Mouse (Mus musculus): ENCODE data around the gene Tnfaip8l2. TPM values are rescaled to one million over a fixed set of nuclear protein-coding genes. Genes with fewer than 3 reads are reported as not detected.
A peak's percentile ranks its signal among the peaks of the same experiment; 100 is the strongest.
"Not testable (repeated sequence)": the region's sequence is repeated elsewhere in the genome, so short reads cannot be mapped to it uniquely, and the experiment has no call there.

The Tnfaip8l2 gene
- polyA plus RNA-seq, 1 experiment from 2014 or later, result 6.5 TPM

GRCm38 (mm10) chr3:95141474-95141873 lies 686 bp downstream of the Tnfaip8l2 start:
- Histone ChIP-seq H3K4me1 (ENCODE audit: control insufficient read depth, insufficient read depth, low read length) (no peaks in the 10 kb centered on the region), H3K9ac (ENCODE audit: low read length) (no peak overlapping the region), H3K36me3 (ENCODE audit: control insufficient read depth, insufficient read depth, low read length) (0 out of 2 replicates have a peak, but pooled peaks cover 6% of the 10 kb centered on the region), H3K27ac (ENCODE audit: low read length) (peak overlapping the region; percentile 33; the same call in 1 of the 2 replicates), H3K27me3 (ENCODE audit: control insufficient read depth, insufficient read depth, low read length) (no peaks in the 10 kb centered on the region), H3K4me3 (replicated peaks; ENCODE audit: low read length) (peak overlapping the region; percentile 19; the same call in 1 of the 2 replicates), H3K9me3 (replicated peaks; ENCODE audit: control insufficient read depth, low read length) (no peaks in the 10 kb centered on the region), H3K4me2 (ENCODE audit: low read depth, low read length) (no peak overlapping the region)
- 90% methylated on average over 9 of the region's 9 CpGs for WGBS
- no peak for ATAC-seq (ENCODE audit: insufficient read depth, low FRiP score)

- no peaks in the 10 kb centered on the region for H3K9me3 ChIP-seq (replicated peaks; ENCODE audit: control insufficient read depth, low read length)
- no peaks in the 10 kb centered on the region; the same call in 1 of the 2 replicates for H3K4me1 ChIP-seq (ENCODE audit: control insufficient read depth, insufficient read depth, low read length)
- H3K36me3 ChIP-seq (ENCODE audit: control insufficient read depth, insufficient read depth, low read length), result 0 out of 2 replicates have a peak, but pooled peaks cover 6% of the 10 kb centered on the region
- WGBS, result 81% methylated on average over 6 of the region's 6 CpGs
- H3K27ac ChIP-seq (ENCODE audit: low read length), result no peak overlapping the region
- 0 out of 2 replicates have a peak overlapping the region, but pooled peaks have one; percentile 2 for H3K4me3 ChIP-seq (replicated peaks; ENCODE audit: low read length)
- H3K27me3 ChIP-seq (ENCODE audit: control insufficient read depth, insufficient read depth, low read length), result no peaks in the 10 kb centered on the region
- H3K4me2 ChIP-seq (ENCODE audit: low read depth, low read length), result no peak overlapping the region
- no peak for ATAC-seq (ENCODE audit: insufficient read depth, low FRiP score)
- no peak overlapping the region for H3K9ac ChIP-seq (ENCODE audit: low read length)
Observed at GRCm38 (mm10) chr3:95140795-95141194, 1.4 kb downstream of the Tnfaip8l2 start.

GRCm38 (mm10) chr3:95140289-95140595 lies 1.9 kb downstream of the Tnfaip8l2 start:
- WGBS, result 65% methylated on average over 18 of the region's 18 CpGs
- no peak overlapping the region for H3K9ac ChIP-seq (ENCODE audit: low read length)
- no peaks in the 10 kb centered on the region for H3K27me3 ChIP-seq (ENCODE audit: control insufficient read depth, insufficient read depth, low read length)
- H3K4me3 ChIP-seq (replicated peaks; ENCODE audit: low read length), result no peak overlapping the region
- ATAC-seq (ENCODE audit: insufficient read depth, low FRiP score), result no peak
- H3K4me2 ChIP-seq (ENCODE audit: low read depth, low read length), result no peak overlapping the region
- peaks cover 1% of the 10 kb centered on the region; the same call in 1 of the 2 replicates for H3K4me1 ChIP-seq (ENCODE audit: control insufficient read depth, insufficient read depth, low read length)
- no peaks in the 10 kb centered on the region for H3K9me3 ChIP-seq (replicated peaks; ENCODE audit: control insufficient read depth, low read length)
- H3K36me3 ChIP-seq (ENCODE audit: control insufficient read depth, insufficient read depth, low read length), result 0 out of 2 replicates have a peak, but pooled peaks cover 6% of the 10 kb centered on the region
- no peak overlapping the region for H3K27ac ChIP-seq (ENCODE audit: low read length)

GRCm38 (mm10) chr3:95139586-95140288 lies 2.4 kb downstream of the Tnfaip8l2 start:
- no peak overlapping the region for H3K4me3 ChIP-seq (replicated peaks; ENCODE audit: low read length)
- H3K4me2 ChIP-seq (ENCODE audit: low read depth, low read length), result no peak overlapping the region
- H3K36me3 ChIP-seq (ENCODE audit: control insufficient read depth, insufficient read depth, low read length), result 0 out of 2 replicates have a peak, but pooled peaks cover 6% of the 10 kb centered on the region
- 65% methylated on average over 25 of the region's 25 CpGs for WGBS
- no peak overlapping the region for H3K27ac ChIP-seq (ENCODE audit: low read length)
- H3K4me1 ChIP-seq (ENCODE audit: control insufficient read depth, insufficient read depth, low read length), result peaks cover 6% of the 10 kb centered on the region; the same call in 1 of the 2 replicates
- ATAC-seq (ENCODE audit: insufficient read depth, low FRiP score), result no peak
- no peak overlapping the region for H3K9ac ChIP-seq (ENCODE audit: low read length)
- H3K27me3 ChIP-seq (ENCODE audit: control insufficient read depth, insufficient read depth, low read length), result no peaks in the 10 kb centered on the region
- H3K9me3 ChIP-seq (replicated peaks; ENCODE audit: control insufficient read depth, low read length), result no peaks in the 10 kb centered on the region

DNA sequence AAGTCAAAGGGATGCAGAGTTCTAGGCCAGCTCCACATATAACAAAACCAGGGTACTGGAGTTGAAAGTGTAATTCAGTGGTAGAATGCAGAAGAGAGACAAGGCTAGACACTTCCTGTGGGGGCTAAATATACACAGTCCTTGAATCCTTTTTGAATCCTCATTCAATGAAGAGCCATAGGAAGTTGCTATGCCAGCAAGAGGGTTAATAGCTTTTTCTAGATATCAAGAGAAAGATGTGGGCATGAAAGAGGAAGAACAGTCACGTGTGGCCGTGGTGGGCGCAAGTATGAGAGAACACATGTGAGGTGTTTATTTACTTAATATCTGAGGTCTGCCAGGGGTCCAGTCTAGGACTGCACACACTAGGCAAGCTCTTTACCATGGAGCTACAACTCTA lies 5.8 kb downstream of the Tnfaip8l2 start:
- 84% methylated on average over 3 of the region's 3 CpGs for WGBS
- peaks cover 12% of the 10 kb centered on the region for H3K4me1 ChIP-seq (ENCODE audit: control insufficient read depth, insufficient read depth, low read length)
- no peaks in the 10 kb centered on the region for H3K9me3 ChIP-seq (replicated peaks; ENCODE audit: control insufficient read depth, low read length)
- H3K4me2 ChIP-seq (ENCODE audit: low read depth, low read length), result no peak overlapping the region
- no peak overlapping the region for H3K27ac ChIP-seq (ENCODE audit: low read length)
- ATAC-seq (ENCODE audit: insufficient read depth, low FRiP score), result no peak
- no peak overlapping the region for H3K9ac ChIP-seq (ENCODE audit: low read length)
- no peak overlapping the region for H3K4me3 ChIP-seq (replicated peaks; ENCODE audit: low read length)
- 0 out of 2 replicates have a peak, but pooled peaks cover 6% of the 10 kb centered on the region for H3K36me3 ChIP-seq (ENCODE audit: control insufficient read depth, insufficient read depth, low read length)
- no peaks in the 10 kb centered on the region for H3K27me3 ChIP-seq (ENCODE audit: control insufficient read depth, insufficient read depth, low read length)

- H3K36me3 ChIP-seq (ENCODE audit: control insufficient read depth, insufficient read depth, low read length), result 0 out of 2 replicates have a peak, but pooled peaks cover 6% of the 10 kb centered on the region
- no peak for ATAC-seq (ENCODE audit: insufficient read depth, low FRiP score)
- no peaks in the 10 kb centered on the region for H3K9me3 ChIP-seq (replicated peaks; ENCODE audit: control insufficient read depth, low read length)
- peak overlapping the region; percentile 39; the same call in 1 of the 2 replicates for H3K9ac ChIP-seq (ENCODE audit: low read length)
- WGBS, result 74% methylated on average over 7 of the region's 7 CpGs
- peaks cover 12% of the 10 kb centered on the region for H3K4me1 ChIP-seq (ENCODE audit: control insufficient read depth, insufficient read depth, low read length)
- H3K27ac ChIP-seq (ENCODE audit: low read length), result peak overlapping the region; percentile 49
- no peaks in the 10 kb centered on the region for H3K27me3 ChIP-seq (ENCODE audit: control insufficient read depth, insufficient read depth, low read length)
- peak overlapping the region; percentile 57 for H3K4me2 ChIP-seq (ENCODE audit: low read depth, low read length)
- H3K4me3 ChIP-seq (replicated peaks; ENCODE audit: low read length), result peak overlapping the region; percentile 41
Observed at GRCm38 (mm10) chr3:95135433-95136052, 6.6 kb downstream of the Tnfaip8l2 start.

DNA sequence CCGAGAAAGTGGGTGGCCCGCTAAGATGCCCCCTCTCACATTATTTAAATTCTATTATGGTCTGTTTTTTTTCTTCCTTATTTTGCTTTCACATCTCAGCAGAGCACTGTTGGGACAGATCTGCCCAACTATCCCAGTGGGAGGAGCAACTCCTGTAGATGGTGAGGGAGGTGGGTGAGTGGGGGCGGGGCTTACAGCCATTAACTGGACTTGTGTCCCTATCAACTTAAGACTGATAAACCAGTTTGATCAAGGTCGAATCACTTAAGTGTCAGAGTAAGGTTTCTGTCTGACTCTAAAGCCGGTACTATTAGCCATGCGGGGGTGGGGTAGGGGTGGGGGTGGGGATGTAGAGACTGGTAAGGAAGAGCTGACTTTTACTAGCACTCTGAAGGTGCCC lies 7.1 kb downstream of the Tnfaip8l2 start:
- ATAC-seq (ENCODE audit: insufficient read depth, low FRiP score), result peak; percentile 53; the same call in 1 of the 2 replicates
- H3K4me3 ChIP-seq (replicated peaks; ENCODE audit: low read length), result peak overlapping the region; percentile 41
- peak overlapping the region; percentile 57 for H3K4me2 ChIP-seq (ENCODE audit: low read depth, low read length)
- H3K36me3 ChIP-seq (ENCODE audit: control insufficient read depth, insufficient read depth, low read length), result 0 out of 2 replicates have a peak, but pooled peaks cover 6% of the 10 kb centered on the region
- H3K9ac ChIP-seq (ENCODE audit: low read length), result peak overlapping the region; percentile 62
- no peaks in the 10 kb centered on the region for H3K9me3 ChIP-seq (replicated peaks; ENCODE audit: control insufficient read depth, low read length)
- H3K4me1 ChIP-seq (ENCODE audit: control insufficient read depth, insufficient read depth, low read length), result peaks cover 12% of the 10 kb centered on the region
- peak overlapping the region; percentile 49; the same call in 1 of the 2 replicates for H3K27ac ChIP-seq (ENCODE audit: low read length)
- WGBS, result 18% methylated on average over 6 of the region's 6 CpGs
- H3K27me3 ChIP-seq (ENCODE audit: control insufficient read depth, insufficient read depth, low read length), result no peaks in the 10 kb centered on the region

- peak; percentile 21; the same call in 1 of the 2 replicates for ATAC-seq (ENCODE audit: insufficient read depth, low FRiP score)
- no CpG with 5 or more reads among the region's 12 CpGs for WGBS
- not testable (repeated sequence) for H3K9ac ChIP-seq (ENCODE audit: low read length); H3K9me3 ChIP-seq (replicated peaks; ENCODE audit: control insufficient read depth, low read length); H3K4me2 ChIP-seq (ENCODE audit: low read depth, low read length); H3K27ac ChIP-seq (ENCODE audit: low read length); H3K27me3 ChIP-seq (ENCODE audit: control insufficient read depth, insufficient read depth, low read length); H3K36me3 ChIP-seq (ENCODE audit: control insufficient read depth, insufficient read depth, low read length)
- peaks cover 12% of the 10 kb centered on the region for H3K4me1 ChIP-seq (ENCODE audit: control insufficient read depth, insufficient read depth, low read length)
- H3K4me3 ChIP-seq (replicated peaks; ENCODE audit: low read length), result peak overlapping the region; percentile 83; the same call in 1 of the 2 replicates
Observed at GRCm38 (mm10) chr3:95134133-95134532, 8.0 kb downstream of the Tnfaip8l2 start.

DNA sequence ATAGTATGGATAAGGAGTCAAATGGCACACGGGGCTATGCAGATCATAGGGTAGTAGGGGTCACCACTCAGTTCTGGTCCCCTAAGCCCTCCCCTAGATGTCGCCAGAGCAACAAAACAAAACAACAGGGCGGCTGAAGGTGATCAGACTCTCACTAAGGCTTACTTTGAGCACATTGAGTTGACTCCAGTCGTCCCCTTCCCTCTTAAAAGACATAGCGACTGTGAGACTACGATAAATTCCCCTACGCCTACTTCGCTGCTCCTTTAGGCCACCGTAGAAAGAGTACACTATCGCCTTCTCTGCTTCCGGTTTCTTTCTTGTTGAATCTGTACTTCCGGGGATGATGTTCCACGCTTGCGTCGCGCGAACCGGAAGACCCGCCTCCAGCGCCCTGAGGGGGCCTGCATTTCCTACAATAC lies 8.5 kb downstream of the Tnfaip8l2 start, which contains the start of the genes Scnm1 and Lysmd1:
Gene Scnm1 (minus strand): TSS at position 332 of the 422 bp plus-strand sequence.
Gene Lysmd1 (plus strand): TSS at position 409 of the 422 bp plus-strand sequence.
- Histone ChIP-seq H3K9ac (ENCODE audit: low read length) (peak within 1 kb of the TSS; percentile 90), H3K4me1 (ENCODE audit: control insufficient read depth, insufficient read depth, low read length) (peaks cover 12% of the 10 kb centered on the region), H3K27ac (ENCODE audit: low read length) (peak within 1 kb of the TSS; percentile 65), H3K4me3 (replicated peaks; ENCODE audit: low read length) (peak within 1 kb of the TSS; percentile 83), H3K4me2 (ENCODE audit: low read depth, low read length) (peak within 1 kb of the TSS; percentile 84), H3K27me3 (ENCODE audit: control insufficient read depth, insufficient read depth, low read length) (no peaks in the 10 kb centered on the region), H3K9me3 (replicated peaks; ENCODE audit: control insufficient read depth, low read length) (no peaks in the 10 kb centered on the region), H3K36me3 (ENCODE audit: control insufficient read depth, insufficient read depth, low read length) (no peaks in the 10 kb centered on the region)
- peak; percentile 92 for ATAC-seq (ENCODE audit: insufficient read depth, low FRiP score)
- under 1% methylated on average over 20 of the region's 20 CpGs for WGBS
